Mouse (Mus musculus): ENCODE measurements around the gene Nkapl.
"Not testable (repeated sequence)": the region's sequence is repeated elsewhere in the genome, so short reads cannot be mapped to it uniquely, and the experiment has no call there.

Gene Nkapl

GRCm38 (mm10) chr13:21468061-21469019 lies at the start of gene Nkapl:
Gene Nkapl (minus strand): TSS chr13:21468509.
- peak; percentile 88 for DNase-seq (ENCODE audit: low read depth)

GRCm38 (mm10) chr13:21506221-21506649 lies 37.9 kb upstream of the Nkapl start:
- peak; percentile 85 for DNase-seq (ENCODE audit: low read depth)

GRCm38 (mm10) chr13:21502296-21502695 lies 34.0 kb upstream of the Nkapl start:
- no peak for DNase-seq (ENCODE audit: low read depth)

- not testable (repeated sequence) for DNase-seq (ENCODE audit: low read depth)
Observed at GRCm38 (mm10) chr13:21501182-21501581, 32.9 kb upstream of the Nkapl start, which contains the start of gene Gm11273. Gene Gm11273 (minus strand): TSS chr13:21501418.

GRCm38 (mm10) chr13:21495080-21495479 lies 26.8 kb upstream of the Nkapl start, which contains the start of gene AK157302:
Gene AK157302 (plus strand): TSS chr13:21495223.
- no peak for DNase-seq (ENCODE audit: low read depth)

- DNase-seq (ENCODE audit: low read depth): no peak
Observed at GRCm38 (mm10) chr13:21492847-21493246, 24.5 kb upstream of the Nkapl start.

- DNase-seq (ENCODE audit: low read depth): no peak
Observed at GRCm38 (mm10) chr13:21486881-21487280, 18.6 kb upstream of the Nkapl start.

GRCm38 (mm10) chr13:21478759-21479670 lies 10.7 kb upstream of the Nkapl start, which contains the start of the genes Zkscan4 and Gm10065:
Gene Zkscan4 (plus strand): TSS chr13:21478907.
Gene Gm10065 (minus strand): TSS chr13:21479441.
- not testable (repeated sequence) for DNase-seq (ENCODE audit: low read depth)

- DNase-seq (ENCODE audit: low read depth): no peak
Observed at GRCm38 (mm10) chr13:21472427-21472826, 4.1 kb upstream of the Nkapl start.

- no peak for DNase-seq (ENCODE audit: low read depth)
Observed at GRCm38 (mm10) chr13:21469097-21469496, 788 bp upstream of the Nkapl start.

GRCm38 (mm10) chr13:21467336-21467735 lies 973 bp downstream of the Nkapl start:
- DNase-seq (ENCODE audit: low read depth): no peak

- DNase-seq (ENCODE audit: low read depth): not testable (repeated sequence)
Observed at GRCm38 (mm10) chr13:21462516-21462915, 5.8 kb downstream of the Nkapl start.

- DNase-seq (ENCODE audit: low read depth): no peak
Observed at GRCm38 (mm10) chr13:21456347-21456746, 12.0 kb downstream of the Nkapl start.

GRCm38 (mm10) chr13:21454133-21454532 lies 14.2 kb downstream of the Nkapl start:
- DNase-seq (ENCODE audit: low read depth): no peak

GRCm38 (mm10) chr13:21453449-21453848 lies 14.9 kb downstream of the Nkapl start, which contains the start of gene Zscan26:
Gene Zscan26 (minus strand): TSS chr13:21453730.
- peak; percentile 68 for DNase-seq (ENCODE audit: low read depth)

GRCm38 (mm10) chr13:21453042-21453441 lies 15.3 kb downstream of the Nkapl start:
- no peak for DNase-seq (ENCODE audit: low read depth)

GRCm38 (mm10) chr13:21447856-21448614 lies 20.3 kb downstream of the Nkapl start:
- DNase-seq (ENCODE audit: low read depth): no peak

- DNase-seq (ENCODE audit: low read depth): no peak
Observed at GRCm38 (mm10) chr13:21446796-21447195, 21.5 kb downstream of the Nkapl start.

GRCm38 (mm10) chr13:21441207-21441572 lies 27.1 kb downstream of the Nkapl start:
- DNase-seq (ENCODE audit: low read depth): no peak

- peak; percentile 69 for DNase-seq (ENCODE audit: low read depth)
Observed at GRCm38 (mm10) chr13:21440503-21441206, 27.7 kb downstream of the Nkapl start, which contains the start of gene Pgbd1. Gene Pgbd1 (minus strand): TSS chr13:21441058.

GRCm38 (mm10) chr13:21435476-21435875 lies 32.8 kb downstream of the Nkapl start:
- DNase-seq (ENCODE audit: low read depth): no peak
